Mouse (Mus musculus) urinary bladder, postnatal 14 days (tissue): ENCODE measurements around the gene Wbp1l.

Experiments
- DNase-seq: peaks from one replicate; pipeline ENCODE4 v3.0.0; 2021; ENCODE audit warnings: low spot score

The Wbp1l gene

DNA sequence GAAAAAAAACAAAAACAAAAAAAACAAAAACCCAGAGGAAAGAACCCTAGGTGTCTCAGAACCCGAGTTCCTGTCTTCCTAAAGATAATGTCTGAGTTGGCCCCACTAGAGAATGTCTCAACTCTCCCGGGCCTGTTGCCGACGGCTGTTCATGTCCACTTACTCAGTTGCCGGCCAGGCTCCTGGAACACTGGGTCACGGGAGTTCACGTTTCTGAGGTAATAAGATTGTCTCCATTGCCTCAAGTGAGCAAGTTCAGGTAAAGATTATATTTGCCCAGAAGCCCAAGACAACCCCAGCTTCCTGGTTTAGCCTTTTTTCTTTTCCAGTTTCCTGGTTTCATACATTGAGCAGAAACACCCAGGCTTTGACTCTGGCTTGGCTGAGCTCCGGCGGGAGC is 60.0 kb downstream of the Wbp1l start:
- DNase-seq = no peak

DNA sequence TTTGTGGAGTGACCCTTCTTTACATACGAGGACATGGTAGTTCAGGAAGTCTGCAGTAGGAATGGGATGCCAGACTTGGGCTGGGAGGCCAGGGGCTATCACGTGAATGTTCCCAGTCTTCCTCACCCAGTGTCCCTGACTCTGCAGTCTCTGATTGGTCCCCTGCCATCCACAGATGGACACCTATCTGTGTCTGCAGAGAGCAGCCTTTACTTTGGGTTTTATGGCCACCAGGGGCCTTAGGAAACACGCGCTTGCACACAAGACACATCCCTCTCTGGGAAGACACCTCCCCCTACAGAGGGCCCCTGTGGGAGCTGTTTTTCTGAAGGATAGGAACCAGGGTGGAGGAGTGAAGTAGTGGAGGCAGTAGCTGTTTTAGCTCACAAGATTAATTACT is 62.6 kb downstream of the Wbp1l start:
- DNase-seq = no peak

DNA sequence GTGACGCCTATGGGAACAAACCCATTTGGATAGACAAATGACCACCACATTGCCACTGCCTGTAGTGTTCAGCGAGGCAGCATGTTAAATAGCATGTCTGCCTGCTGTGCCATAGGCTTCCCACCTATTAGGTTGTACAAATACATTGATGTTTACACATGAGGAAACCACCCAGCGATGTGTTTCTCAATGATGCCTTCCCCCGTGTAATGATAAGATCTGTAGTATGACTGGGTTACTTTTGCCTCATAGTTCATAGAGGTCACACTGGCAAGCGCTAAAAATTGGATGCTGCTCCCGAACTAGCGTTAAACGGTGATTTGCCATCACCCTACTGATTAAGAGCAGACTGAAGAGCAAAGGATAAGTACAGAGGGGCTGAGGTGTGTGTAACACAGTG is 63.3 kb downstream of the Wbp1l start:
- DNase-seq = no peak

DNA sequence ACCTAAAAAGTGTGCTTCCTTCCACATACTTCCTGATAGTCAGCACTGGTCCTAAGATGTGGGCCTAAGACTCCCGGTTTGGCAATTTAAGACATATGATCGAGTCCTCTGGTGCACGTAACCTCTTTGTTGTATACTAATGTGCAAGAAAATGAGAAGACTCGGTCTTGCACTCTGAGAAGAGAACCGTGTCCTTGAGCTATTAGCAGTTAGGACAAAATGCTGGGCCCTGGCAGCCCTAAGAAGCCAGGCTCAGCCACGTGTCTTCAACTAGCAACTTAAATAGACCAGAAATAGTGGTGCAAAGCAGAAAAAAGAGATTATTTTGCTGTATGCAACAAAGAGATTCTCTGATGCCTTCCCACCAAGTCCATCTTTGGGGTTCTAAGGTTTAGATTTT is 63.9 kb downstream of the Wbp1l start:
- DNase-seq = no peak

DNA sequence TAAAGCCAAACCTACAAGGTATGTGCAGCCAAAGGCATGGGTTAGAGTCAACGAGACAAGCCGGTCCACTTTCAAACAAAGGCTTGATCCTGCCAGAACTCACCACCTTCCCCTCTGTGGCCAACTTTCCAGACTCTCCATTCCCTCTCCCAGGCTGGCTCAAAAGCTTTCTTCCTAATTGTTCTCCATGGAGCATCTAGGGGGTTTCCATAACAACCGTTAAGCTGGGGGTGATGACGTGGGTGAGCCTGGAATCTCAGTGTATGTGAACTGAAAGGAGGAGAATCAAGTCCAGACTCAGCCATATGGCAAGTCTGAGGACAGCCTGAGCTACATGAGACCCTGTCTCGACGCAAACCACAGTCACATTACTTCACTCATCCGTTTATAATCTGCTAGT is 66.6 kb downstream of the Wbp1l start:
- DNase-seq = no peak

DNA sequence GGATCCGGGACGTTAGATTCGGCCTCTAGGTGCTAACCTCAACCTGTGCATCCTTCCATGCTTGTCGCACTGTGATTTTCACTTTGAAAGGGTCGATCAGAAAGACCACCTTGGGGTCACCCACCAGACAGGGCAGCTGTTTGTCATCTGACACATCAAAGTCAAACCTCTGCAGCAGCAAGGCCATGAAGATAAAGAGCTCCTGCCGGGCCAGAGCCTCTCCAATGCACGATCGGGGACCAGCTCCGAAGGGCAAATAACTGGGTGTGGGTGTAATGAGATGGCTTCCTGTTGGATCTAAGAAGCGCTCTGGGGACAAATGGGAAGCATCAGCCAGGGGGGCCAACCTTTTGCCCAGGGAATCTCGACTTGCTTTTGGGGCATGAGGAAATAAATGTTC is 68.4 kb downstream of the Wbp1l start:
- DNase-seq = no peak

DNA sequence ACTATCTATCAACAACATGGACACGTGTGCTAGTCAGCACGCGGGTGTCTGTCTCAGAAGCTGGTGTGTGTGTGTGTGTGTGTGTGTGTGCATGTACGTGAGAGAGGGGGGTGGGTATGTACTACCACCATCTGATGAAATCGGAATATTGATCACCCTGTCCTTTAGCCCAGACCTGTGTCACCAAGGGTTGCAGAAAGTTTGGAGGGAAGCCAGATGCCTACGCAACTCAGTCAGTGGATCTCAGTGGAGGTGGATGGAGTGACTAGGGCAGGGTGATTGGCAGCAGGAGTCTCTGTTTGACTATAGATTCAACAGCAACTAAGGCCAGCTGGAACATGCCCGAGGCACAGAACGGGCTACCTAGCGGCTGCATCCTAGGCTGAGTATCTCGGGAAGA is 69.4 kb downstream of the Wbp1l start:
- no peak for DNase-seq

DNA sequence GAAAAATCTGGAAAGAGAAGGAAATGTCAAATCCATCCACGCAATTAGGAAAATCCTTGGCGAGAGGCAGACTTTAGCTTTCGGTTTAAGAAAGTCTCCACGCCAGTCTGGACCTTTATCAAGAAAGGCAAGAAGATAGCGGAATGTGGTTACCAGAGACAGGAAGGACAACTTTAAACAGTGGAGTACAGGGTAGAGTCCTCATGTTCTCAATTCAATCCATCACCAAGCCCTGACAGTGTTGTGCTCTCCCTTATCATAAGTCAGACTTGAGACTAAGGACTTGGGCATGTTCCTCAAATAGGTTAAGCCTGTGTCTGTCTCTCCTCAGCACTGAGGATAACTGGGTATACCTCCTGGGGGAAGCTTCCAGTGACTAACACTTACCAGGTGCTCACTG is 70.9 kb downstream of the Wbp1l start:
- no peak for DNase-seq

DNA sequence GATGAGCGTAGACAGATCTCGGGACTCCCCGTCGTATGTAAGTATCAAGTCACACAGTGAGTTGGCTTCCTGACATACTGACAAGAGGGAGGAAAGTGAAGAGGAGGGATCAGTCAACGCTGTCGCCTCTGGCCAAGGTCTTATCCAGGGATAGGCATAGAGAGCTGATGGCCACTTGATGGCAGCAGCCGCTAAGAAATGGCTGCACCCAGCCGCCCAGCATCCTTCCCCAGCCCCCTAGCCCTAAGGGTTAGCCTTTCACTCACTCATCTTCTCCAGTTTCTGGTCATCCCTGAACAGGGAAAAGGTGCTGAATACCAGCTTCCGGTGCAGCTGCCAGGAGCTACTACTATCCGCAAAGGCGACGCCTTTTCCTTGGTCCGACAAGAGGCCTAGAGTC is 71.8 kb downstream of the Wbp1l start:
- peak; percentile 59 for DNase-seq

DNA sequence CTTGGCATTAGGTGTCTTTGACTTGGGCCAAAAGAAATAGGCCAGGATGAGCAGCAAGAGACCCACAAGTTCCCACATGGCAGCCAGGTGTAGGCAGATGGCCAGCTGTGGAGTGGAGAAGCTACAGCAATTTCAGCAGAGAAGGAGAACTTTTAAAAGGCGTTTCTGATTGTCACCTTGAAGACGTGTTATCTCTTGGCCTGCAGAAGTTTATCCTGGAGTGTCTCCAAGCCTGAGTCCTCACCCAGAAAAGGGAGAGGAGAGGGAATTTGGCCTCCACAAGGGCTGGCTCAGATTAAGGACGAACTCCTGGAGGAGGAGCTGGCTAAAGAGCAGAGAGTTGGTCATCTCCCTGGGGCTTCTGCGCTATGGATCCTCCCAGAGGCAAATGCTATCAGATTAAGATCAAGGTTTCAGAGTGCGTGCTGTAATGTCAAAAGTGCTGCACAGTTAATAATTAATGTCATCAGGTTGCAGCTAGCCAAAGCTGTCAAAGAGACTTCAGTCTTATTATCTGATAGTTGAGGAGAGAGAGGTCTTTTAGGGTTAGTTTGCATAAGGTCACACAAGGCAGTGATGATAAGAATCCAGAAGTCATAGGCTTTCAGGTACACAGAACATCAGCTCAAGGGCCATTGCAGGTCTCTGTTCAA is 74.0 kb downstream of the Wbp1l start, which contains the start of gene Cyp17a1:
Gene Cyp17a1 (minus strand): TSS at position 407 of the 653 bp plus-strand sequence.
- no peak for DNase-seq

DNA sequence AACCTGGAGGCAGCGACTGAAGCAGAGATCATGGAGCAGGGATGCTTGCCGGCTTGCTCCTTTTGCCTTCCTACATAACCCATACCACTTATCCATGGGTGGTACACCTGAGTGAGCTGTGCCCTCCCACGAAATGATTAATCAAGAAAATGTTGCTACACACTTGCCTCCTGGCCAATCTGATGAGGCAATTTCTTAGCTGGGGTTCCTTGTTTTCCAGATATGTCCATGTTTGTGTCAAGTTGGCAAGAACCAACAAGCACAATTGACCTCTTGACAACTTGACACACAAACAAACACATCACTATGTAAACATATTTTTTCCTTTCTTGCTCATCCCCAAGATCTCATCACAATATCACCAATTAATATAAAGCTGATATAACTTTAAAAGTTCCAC is 76.8 kb downstream of the Wbp1l start:
- no peak for DNase-seq

DNA sequence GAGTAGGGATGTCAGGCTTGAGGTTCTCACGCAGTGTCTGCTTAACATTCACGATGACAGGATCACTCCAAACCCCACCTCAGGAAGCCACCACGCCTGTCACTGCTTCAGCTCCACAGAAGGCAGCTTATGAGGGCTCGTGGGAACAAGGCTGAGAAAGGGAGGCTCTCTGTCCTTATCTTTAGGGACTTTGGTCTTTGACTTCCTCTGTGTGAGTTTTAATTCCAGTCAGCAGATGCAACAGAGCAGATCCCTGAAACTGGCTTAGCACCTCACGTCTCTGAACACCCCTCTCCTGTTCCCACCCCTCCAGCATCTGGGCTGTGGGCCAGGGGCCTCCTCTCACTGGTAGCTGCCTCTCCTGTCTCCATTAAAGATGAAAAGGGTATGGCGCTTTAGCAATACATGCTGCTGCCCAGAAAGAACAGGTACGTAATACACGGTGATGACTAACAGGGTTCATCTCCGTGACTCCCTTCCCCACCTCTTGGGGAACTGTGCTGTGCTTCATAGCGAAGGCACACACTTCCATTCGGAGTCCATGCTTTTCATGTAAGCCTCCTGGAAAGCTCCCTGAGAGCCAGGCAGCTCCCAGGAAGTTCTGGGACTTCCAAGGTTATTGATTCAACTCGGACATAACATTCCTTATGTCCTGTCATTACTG is 81.0 kb downstream of the Wbp1l start:
- DNase-seq = no peak

DNA sequence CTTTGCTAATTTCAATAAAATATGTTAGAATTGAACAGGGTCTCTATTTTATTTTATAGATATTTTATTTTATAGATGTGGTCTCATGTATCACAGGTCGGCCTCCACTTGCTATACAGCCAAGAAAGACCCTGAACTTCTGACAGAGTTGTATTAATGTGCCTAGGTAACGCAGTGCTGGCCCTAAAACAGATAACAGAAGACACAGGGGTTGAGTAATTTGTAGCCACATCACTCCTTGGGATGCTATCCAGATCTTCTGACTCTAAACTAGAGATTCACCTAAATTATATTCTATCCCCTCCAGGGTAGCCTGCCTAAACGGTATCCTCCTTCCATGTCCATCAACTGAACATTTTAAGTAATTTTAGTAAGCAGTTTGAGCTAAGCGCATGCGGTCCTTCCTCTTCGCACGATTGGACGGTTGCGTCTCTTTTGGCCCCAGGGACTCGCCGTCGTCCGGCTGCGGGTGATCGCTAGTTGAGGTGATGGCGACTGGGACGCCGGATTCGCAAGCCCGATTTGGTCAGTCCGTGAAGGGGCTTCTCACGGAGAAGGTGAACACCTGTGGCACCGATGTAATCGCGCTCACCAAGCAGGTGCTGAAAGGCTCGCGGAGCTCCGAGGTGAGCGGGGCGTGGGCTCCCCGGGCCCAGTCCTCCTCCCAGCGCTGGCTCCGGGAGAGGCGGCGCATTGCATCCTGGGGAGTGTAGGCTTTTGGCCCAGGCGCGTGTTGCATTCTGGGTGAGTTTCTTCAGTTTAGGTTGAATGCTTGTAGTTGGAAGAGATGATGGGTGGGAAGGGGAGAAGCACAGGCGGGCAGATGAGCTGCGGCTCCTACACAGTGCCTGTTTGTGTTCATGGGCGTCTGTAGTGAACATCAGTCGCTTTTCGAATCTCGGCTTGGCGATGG is 90.8 kb downstream of the Wbp1l start, which contains the start of gene Borcs7:
Gene Borcs7 (plus strand): TSS at position 447 of the 913 bp plus-strand sequence.
- DNase-seq = peak; percentile 87

DNA sequence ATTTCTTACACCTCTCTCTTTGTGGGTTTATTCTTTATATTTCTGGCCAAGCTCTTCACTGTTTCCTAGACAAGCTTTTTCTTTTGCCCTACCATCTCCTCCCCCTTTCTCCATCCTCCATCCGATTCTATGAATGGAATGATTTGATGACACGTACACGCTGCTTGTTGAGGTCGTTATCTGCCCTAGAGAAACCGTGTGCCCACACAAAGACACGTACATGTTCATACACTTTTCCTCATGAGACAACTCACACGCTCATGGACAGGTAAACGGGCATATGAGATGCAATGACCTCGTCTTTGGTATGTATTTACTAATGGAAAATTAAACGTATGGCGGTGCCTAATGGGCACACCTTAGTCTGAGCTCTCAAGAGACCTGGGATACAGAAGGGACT is 91.5 kb downstream of the Wbp1l start:
- no peak for DNase-seq

DNA sequence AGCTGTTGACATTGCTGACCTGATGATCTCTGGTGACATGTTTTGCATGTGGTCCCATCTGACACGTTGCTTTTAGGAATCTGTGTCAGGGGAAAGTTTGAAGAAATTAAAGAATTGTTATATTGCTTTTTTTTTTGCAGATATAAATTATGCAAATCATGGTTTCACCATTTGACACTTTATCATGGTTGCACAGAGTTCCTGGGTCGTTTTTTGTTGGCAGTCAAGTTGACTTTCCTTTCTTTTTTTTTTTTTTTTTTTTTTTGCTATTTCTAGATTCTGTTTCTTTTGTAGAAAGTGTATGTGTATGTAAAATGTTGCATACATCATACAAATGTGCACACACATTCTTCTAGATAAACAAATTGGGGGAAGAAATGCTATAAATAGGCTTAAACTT is 92.2 kb downstream of the Wbp1l start:
- no peak for DNase-seq

DNA sequence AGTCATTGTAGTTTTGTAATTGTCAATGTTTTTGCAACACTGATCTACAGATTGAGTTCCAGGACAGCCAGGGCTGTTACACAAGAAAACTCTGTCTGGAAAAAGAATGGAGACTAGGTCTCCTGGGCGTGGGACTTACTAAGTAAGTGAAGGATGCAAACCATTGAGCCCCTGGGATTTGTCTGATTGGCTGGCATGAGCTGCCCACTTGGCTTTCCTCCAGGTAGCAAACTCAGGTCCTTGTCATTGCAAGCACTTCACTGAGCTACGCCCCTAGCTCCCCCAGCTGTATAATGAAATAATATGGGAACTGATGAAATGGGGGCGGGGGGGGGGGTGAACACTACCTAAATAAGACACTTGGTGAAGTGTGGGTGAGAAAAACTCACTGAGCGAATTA is 94.3 kb downstream of the Wbp1l start:
- no peak for DNase-seq

DNA sequence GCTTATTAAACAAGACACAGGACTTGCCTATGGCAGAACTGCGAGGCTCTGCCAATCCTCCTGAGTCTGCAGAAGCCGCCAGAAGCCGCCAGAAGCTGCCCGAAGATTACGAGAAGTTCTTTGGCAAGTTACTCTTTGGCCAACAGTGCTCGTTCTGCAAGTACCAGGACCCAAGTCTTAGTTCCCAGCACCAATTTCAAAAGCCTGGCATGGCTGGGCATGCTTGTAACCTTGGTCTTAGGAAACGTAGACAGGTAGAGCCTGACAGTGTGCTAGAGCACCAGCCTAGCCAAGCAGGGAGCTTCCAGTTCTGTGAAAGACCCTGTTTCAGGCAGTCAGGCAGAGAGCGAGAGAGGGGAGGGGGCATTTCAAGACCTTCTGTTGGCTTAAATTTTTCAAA is 97.6 kb downstream of the Wbp1l start:
- DNase-seq = no peak

DNA sequence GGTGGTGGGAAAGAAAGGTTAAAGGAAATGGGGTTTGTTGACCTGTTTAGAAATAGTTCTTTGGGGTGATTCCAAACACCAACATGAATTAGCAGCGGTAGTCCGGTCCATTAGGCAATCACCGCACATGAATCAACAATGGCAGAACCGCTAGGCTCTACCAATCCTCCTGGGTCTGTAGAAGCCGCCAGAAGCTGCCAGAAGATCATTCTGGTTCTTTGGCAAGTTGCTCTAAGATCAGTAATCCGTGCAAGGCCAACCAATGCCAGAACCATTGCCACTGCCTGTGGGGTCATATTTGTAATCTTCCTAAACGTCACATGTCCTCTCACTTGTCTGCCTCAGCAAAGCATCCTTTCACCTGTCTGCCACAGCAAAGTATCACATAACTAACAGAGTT is 98.1 kb downstream of the Wbp1l start:
- DNase-seq = no peak

DNA sequence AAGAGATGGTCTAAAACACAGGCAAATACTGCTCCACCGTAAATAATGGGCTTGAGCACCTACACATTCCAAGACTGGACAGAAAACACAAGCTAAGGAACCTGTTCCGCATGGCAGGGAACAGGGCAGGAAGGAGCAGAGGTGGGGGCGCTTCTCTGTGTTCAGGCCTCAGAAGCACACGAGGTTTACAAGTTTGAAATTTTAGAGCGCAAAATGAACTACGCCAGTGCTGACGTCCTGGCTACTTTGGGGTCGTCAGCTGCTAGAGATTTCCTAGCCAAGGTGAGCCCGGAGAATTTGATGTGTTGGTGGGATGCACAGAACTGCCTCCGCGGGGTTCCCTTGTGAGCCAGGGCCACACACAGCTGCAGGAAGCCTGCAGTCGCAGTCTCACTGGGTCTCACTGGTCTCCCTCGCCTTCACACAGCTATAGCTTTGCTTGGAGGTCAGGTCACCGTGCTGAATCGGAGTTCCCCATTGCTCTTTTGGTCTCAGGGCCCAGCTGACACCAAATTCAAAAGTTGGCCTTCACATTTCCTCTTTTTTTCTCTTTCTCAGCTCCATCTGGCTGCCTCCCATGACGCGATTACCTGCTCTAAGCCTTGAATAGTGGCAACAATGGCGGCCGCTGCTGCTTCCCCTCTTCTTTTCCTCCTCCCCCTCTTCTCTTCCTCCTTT is 99.1 kb downstream of the Wbp1l start:
- no peak for DNase-seq

DNA sequence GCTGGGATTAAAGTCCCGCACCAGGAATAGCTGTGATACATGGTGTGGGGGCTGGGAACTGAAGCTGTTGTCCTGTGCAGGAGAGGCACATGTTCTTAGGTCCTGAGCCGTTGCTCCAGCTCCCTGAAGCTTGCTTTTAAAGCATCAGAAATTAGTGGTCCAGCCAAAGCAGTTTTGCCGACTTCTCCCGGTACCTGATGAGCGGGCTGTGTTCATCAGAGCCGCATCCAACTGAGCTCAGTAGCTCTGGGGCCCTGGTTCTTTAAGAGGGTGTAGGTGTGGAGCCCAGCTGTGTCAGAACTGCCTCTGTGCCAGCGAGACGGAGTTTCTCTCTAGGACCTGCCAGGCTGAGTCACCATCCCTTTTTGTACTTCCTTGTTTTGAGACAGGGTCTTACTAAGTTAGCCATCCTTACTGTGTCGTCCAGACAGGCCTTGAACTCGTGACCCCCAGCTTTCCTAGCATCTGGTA is 100.2 kb downstream of the Wbp1l start:
- DNase-seq = no peak

DNA sequence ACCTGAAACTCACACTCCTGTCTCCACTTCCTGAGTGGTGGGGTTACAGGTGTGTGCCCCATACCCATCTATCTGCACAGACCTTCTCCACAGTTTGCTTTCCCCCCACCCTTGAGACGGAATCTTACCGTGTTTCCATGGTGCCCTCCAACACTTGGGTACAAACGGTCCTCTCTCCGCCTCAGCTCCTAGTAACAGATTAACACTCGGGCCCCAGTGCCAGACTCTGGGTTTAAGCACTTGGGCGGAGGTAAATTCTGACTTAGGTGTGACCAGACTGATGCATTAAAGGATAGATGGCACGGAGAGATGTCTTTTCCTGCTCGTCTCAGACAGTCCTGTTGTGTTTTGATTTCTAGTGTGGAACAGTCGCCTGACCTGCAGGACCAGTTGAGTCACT is 102.3 kb downstream of the Wbp1l start:
- no peak for DNase-seq

DNA sequence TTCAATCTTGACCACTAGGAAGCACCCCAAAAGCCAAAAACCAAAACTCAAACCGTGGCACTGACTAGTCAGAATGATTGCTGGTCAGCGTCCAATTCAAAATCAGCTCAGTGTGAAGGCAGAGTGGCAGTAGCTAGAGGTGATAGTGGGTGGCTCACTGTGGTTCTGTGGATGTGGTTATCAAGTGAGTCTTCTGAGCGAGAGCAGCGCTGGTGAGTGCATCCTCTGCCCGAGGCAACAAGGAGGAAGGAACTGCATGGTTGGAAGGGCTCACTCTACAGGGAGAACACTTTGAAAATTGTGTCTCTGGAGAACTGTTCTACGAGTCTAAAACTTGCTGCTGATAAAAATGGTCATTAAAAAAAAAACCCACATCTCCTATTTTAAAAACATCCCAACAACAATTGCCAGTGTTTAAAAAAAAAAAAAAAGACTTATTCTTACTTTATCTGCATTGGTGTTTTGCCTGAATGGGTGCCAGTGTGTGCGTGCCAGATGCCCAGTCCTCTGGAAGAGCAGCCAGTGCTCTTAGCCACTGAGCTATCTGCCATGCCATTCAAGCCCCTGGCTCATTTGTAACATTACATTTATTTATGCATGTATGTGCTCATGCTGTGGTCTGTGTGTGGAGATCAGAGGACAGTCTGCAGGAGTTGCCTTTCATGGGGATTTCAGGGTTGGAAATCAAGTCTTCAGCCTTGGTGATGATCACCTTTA is 107.1 kb downstream of the Wbp1l start:
- no peak for DNase-seq
